Mouse (Mus musculus) liver, adult 2 months (tissue): ENCODE data around the gene Gm9774. TPM values are rescaled to one million over a fixed set of nuclear protein-coding genes. Genes with fewer than 3 reads are reported as not detected.

Experiments
- DNase-seq: peaks from one replicate; pipeline ENCODE4 v3.0.0-alpha.2; 2011; ENCODE audit warnings: low read depth, low spot score; ENCODE audit errors: extremely low read depth
- H3K27ac ChIP-seq: fragments of 200-500 bp; replicated peaks from 2 replicates; pipeline ENCODE4 v1.5.1; 2012; ENCODE audit warnings: low read depth, mild to moderate bottlenecking, control low read depth, inconsistent platforms, low read length; ENCODE audit not compliant: insufficient read depth
- H3K27me3 ChIP-seq: fragments of 200-500 bp; 2 replicates; pipeline ENCODE4 v1.6.1; 2012; ENCODE audit warnings: mild to moderate bottlenecking, moderate library complexity, low read length, inconsistent platforms; ENCODE audit not compliant: control insufficient read depth, insufficient read depth
- H3K36me3 ChIP-seq: fragments of 200-500 bp; 2 replicates; pipeline ENCODE4 v1.6.1; 2012; ENCODE audit warnings: low read length, inconsistent platforms; ENCODE audit not compliant: control insufficient read depth, insufficient read depth
- H3K4me1 ChIP-seq: fragments of 200-500 bp; 2 replicates; pipeline ENCODE4 v1.6.1; 2011; ENCODE audit warnings: low read length; ENCODE audit not compliant: control insufficient read depth, insufficient read depth
- H3K4me3 ChIP-seq: fragments of 200-500 bp; 2 replicates; pipeline ENCODE4 v1.5.1; 2011; ENCODE audit warnings: low read depth, mild to moderate bottlenecking, control low read depth, low read length, moderate library complexity; ENCODE audit not compliant: insufficient read depth
- H3K79me2 ChIP-seq: fragments of 200-500 bp; 2 replicates; pipeline ENCODE4 v1.6.1; 2012; ENCODE audit warnings: inconsistent platforms, mild to moderate bottlenecking, low read length, moderate library complexity; ENCODE audit not compliant: control insufficient read depth, insufficient read depth
- H3K9ac ChIP-seq: fragments of 200-500 bp; 2 replicates; pipeline ENCODE4 v1.6.1; 2012; ENCODE audit warnings: low read depth, mild to moderate bottlenecking, control low read depth, inconsistent platforms, low read length
- CTCF ChIP-seq: fragments of 200-500 bp; IDR thresholded peaks from 2 replicates; pipeline ENCODE4 v1.5.1; 2011; ENCODE audit warnings: low read depth, low read length, control low read depth
- POLR2A ChIP-seq: fragments of 200-500 bp; IDR thresholded peaks from 2 replicates; pipeline ENCODE4 v1.6.1; 2011; ENCODE audit warnings: low read length, control low read depth; ENCODE audit not compliant: insufficient read depth; ENCODE audit errors: extremely low read depth
- WGBS: fragments of 180-500 bp; shearing (Covaris S2); methylation state at CpG from one replicate; pipeline ENCODE4 v1.1.7; 2018; 5-methylcytosine and 5-hydroxymethylcytosine counted together
- polyA plus RNA-seq: library from polyadenylated mRNA; depleted of rRNA; stranded (reverse); fragments of >200 nt; gene quantifications from 2 replicates; pipeline ENCODE4 v1.2.3, GENCODE M21; 2012; rRNA removed
- total RNA-seq: library from RNA; depleted of rRNA; stranded (reverse); fragments of >200 nt; gene quantifications from 2 replicates; pipeline ENCODE4 v1.2.3, GENCODE M21; 2014; rRNA removed

Gm9774 gene
- total and polyA plus RNA-seq, 2 experiments = 1.6 to 4.2 TPM

- WGBS = 81% methylated on average over 1 of the region's 1 CpGs
Measured at GRCm38 (mm10) chr3:92385385-92385784, 43.8 kb downstream of the Gm9774 start, which contains the start of gene Sprr2h. Gene Sprr2h (plus strand): TSS chr3:92385685.

More at GRCm38 (mm10) chr3:92385385-92385784, 43.8 kb downstream of the Gm9774 start, which contains the start of gene Sprr2h:
- no peak within 1 kb of the TSS for H3K4me3 ChIP-seq
- no peak within 1 kb of the TSS for H3K9ac ChIP-seq
- no peak for DNase-seq
- no peaks in the 10 kb centered on the region for H3K79me2 ChIP-seq
- no peaks in the 10 kb centered on the region for H3K36me3 ChIP-seq
- no peaks in the 10 kb centered on the region for H3K4me1 ChIP-seq
- no peak for TF ChIP-seq CTCF
- no peak for TF ChIP-seq POLR2A
- H3K27me3 ChIP-seq = no peaks in the 10 kb centered on the region
- H3K27ac ChIP-seq = no peak within 1 kb of the TSS

Other genes with a start within 250 kb of the Gm9774 start
- not detected in 2 replicates for gene Sprr2a1, start 213.6 kb downstream of the Gm9774 start, total RNA-seq
- 0.06 TPM in 1 of 2 replicates, not detected in the other for gene Sprr2a1, start 213.6 kb downstream of the Gm9774 start, polyA plus RNA-seq
- gene Sprr2a2, start 213.5 kb downstream of the Gm9774 start, total RNA-seq = 0.40 TPM in 1 of 2 replicates, not detected in the other
- 6.9 and 12.2 TPM in 2 replicates for gene Sprr2a2, start 213.5 kb downstream of the Gm9774 start, polyA plus RNA-seq
- gene Sprr2a3, start 144.0 kb downstream of the Gm9774 start, total RNA-seq = not detected in 2 replicates
- gene Sprr2a3, start 144.0 kb downstream of the Gm9774 start, polyA plus RNA-seq = 0.39 TPM in 1 of 2 replicates, not detected in the other
- not detected in 2 replicates for gene Sprr2b, start 112.8 kb downstream of the Gm9774 start, total RNA-seq
- not detected in 2 replicates for gene Sprr2b, start 112.8 kb downstream of the Gm9774 start, polyA plus RNA-seq
- not detected in 2 replicates for gene Sprr2d, start 90.3 kb downstream of the Gm9774 start, total RNA-seq
- not detected in 2 replicates for gene Sprr2d, start 90.3 kb downstream of the Gm9774 start, polyA plus RNA-seq
- gene Sprr2e, start 77.3 kb downstream of the Gm9774 start, total RNA-seq = not detected in 2 replicates
- not detected in 2 replicates for gene Sprr2e, start 77.3 kb downstream of the Gm9774 start, polyA plus RNA-seq
- gene Sprr2f, start 64.2 kb downstream of the Gm9774 start, total RNA-seq = not detected in 2 replicates
- not detected in 2 replicates for gene Sprr2f, start 64.2 kb downstream of the Gm9774 start, polyA plus RNA-seq
- not detected in 2 replicates for gene Sprr2h, start 43.7 kb downstream of the Gm9774 start, total RNA-seq
- gene Sprr2h, start 43.7 kb downstream of the Gm9774 start, polyA plus RNA-seq = not detected in 2 replicates
- not detected in 2 replicates for gene Sprr2i, start 21.4 kb downstream of the Gm9774 start, total RNA-seq
- gene Sprr2i, start 21.4 kb downstream of the Gm9774 start, polyA plus RNA-seq = not detected in 2 replicates
- gene Sprr2j-ps, start 11.3 kb downstream of the Gm9774 start, total RNA-seq = not detected in 2 replicates
- not detected in 2 replicates for gene Sprr2j-ps, start 11.3 kb downstream of the Gm9774 start, polyA plus RNA-seq
- not detected in 2 replicates for gene Sprr2k, start 3.2 kb upstream of the Gm9774 start, total RNA-seq
- not detected in 2 replicates for gene Sprr2k, start 3.2 kb upstream of the Gm9774 start, polyA plus RNA-seq
- gene Sprr1b, start 9.4 kb upstream of the Gm9774 start, total RNA-seq = not detected in 2 replicates
- gene Sprr1b, start 9.4 kb upstream of the Gm9774 start, polyA plus RNA-seq = not detected in 2 replicates
- gene Sprr3, start 29.3 kb upstream of the Gm9774 start, total RNA-seq = not detected in 2 replicates
- not detected in 2 replicates for gene Sprr3, start 29.3 kb upstream of the Gm9774 start, polyA plus RNA-seq
- not detected in 2 replicates for gene Sprr1a, start 56.5 kb upstream of the Gm9774 start, total RNA-seq
- not detected in 2 replicates for gene Sprr1a, start 56.5 kb upstream of the Gm9774 start, polyA plus RNA-seq
- gene Sprr4, start 71.1 kb upstream of the Gm9774 start, total RNA-seq = not detected in 2 replicates
- gene Sprr4, start 71.1 kb upstream of the Gm9774 start, polyA plus RNA-seq = not detected in 2 replicates
- not detected in 2 replicates for gene 2310046K23Rik, start 105.1 kb upstream of the Gm9774 start, total RNA-seq
- gene 2310046K23Rik, start 105.1 kb upstream of the Gm9774 start, polyA plus RNA-seq = not detected in 2 replicates
- not detected in 2 replicates for gene Ivl, start 144.3 kb upstream of the Gm9774 start, total RNA-seq
- gene Ivl, start 144.3 kb upstream of the Gm9774 start, polyA plus RNA-seq = not detected in 2 replicates
- not detected in 2 replicates for gene Smcp, start 159.6 kb upstream of the Gm9774 start, total RNA-seq
- gene Smcp, start 159.6 kb upstream of the Gm9774 start, polyA plus RNA-seq = 0.17 TPM in 1 of 2 replicates, not detected in the other
- not detected in 2 replicates for gene 2210017I01Rik, start 178.1 kb upstream of the Gm9774 start, total RNA-seq
- not detected in 2 replicates for gene 2210017I01Rik, start 178.1 kb upstream of the Gm9774 start, polyA plus RNA-seq
- not detected in 2 replicates for gene Lce6a, start 192.2 kb upstream of the Gm9774 start, total RNA-seq
- gene Lce6a, start 192.2 kb upstream of the Gm9774 start, polyA plus RNA-seq = not detected in 2 replicates
- not detected in 2 replicates for gene Lce1a1, start 218.9 kb upstream of the Gm9774 start, total RNA-seq
- not detected in 2 replicates for gene Lce1a1, start 218.9 kb upstream of the Gm9774 start, polyA plus RNA-seq
- not detected in 2 replicates for gene Lce1b, start 227.5 kb upstream of the Gm9774 start, total RNA-seq
- gene Lce1b, start 227.5 kb upstream of the Gm9774 start, polyA plus RNA-seq = not detected in 2 replicates
- not detected in 2 replicates for gene Lce1a2, start 240.9 kb upstream of the Gm9774 start, total RNA-seq
- gene Lce1a2, start 240.9 kb upstream of the Gm9774 start, polyA plus RNA-seq = not detected in 2 replicates
- gene Lce1c, start 249.8 kb upstream of the Gm9774 start, total RNA-seq = not detected in 2 replicates
- not detected in 2 replicates for gene Lce1c, start 249.8 kb upstream of the Gm9774 start, polyA plus RNA-seq